Mouse (Mus musculus) embryonic fibroblast, embryonic 13.5 days (primary cell): ENCODE measurements around the gene Kcnf1.
A peak's percentile ranks its signal among the peaks of the same experiment; 100 is the strongest.

Source experiments
- CTCF ChIP-seq: IDR thresholded peaks from 2 replicates; pipeline ENCODE4 v1.5.1; 2011; ENCODE audit warnings: mild to moderate bottlenecking, control low read depth, low read length, moderate library complexity, borderline replicate concordance; ENCODE audit not compliant: insufficient read depth
- POLR2A ChIP-seq: IDR thresholded peaks from 2 replicates; pipeline ENCODE4 v1.6.1; 2011; ENCODE audit warnings: low read depth, mild to moderate bottlenecking, control low read depth, low read length, moderate library complexity

DNA sequence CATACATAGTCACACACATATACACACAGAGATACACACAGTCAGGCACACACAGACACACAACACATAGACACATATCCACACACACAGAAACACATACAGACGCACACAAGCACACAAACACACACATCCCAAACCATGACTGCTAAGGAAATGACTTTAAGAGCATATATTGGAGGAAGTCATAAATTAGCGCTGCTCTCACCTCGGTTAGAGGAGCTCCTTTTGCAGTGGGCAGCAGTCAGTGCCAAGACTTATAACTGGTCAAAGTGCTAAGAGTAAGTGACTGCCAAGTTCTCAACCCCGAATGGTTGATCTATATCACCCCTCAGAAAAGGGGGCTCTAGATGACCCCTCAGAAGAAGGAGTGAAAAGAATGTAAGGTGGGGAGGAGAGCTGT, 42.4 kb upstream of the Kcnf1 start:
- no peak for TF ChIP-seq CTCF
- TF ChIP-seq POLR2A = 0 out of 2 replicates have a peak, but pooled peaks have one; percentile 17
